Mouse (Mus musculus): Measurements from ENCODE around the gene Bloc1s3. TPM values are rescaled to one million over a fixed set of nuclear protein-coding genes. Genes with fewer than 3 reads are reported as not detected.

Gene Bloc1s3
- polyA plus RNA-seq, 1 experiment from 2014 or later = 4.8 TPM

GRCm38 (mm10) chr7:19469404-19469803 lies 38.8 kb downstream of the Bloc1s3 start:
- no peak overlapping the region for H3K9ac ChIP-seq
- H3K27me3 ChIP-seq = peaks cover 93% of the 10 kb centered on the region
- H3K4me2 ChIP-seq (replicated peaks) = no peak overlapping the region
- 19% methylated on average over 22 of the region's 23 CpGs for WGBS
- H3K4me3 ChIP-seq = no peak overlapping the region
- no peak for ATAC-seq (ENCODE audit: low FRiP score)
- no peak overlapping the region for H3K27ac ChIP-seq
- H3K4me1 ChIP-seq = peaks cover 10% of the 10 kb centered on the region
- H3K9me3 ChIP-seq (replicated peaks) = no peaks in the 10 kb centered on the region
- no peaks in the 10 kb centered on the region for H3K36me3 ChIP-seq

- Histone ChIP-seq H3K4me2 (replicated peaks) (no peak overlapping the region), H3K9me3 (replicated peaks) (no peaks in the 10 kb centered on the region), H3K27me3 (peaks cover 88% of the 10 kb centered on the region), H3K4me3 (no peak overlapping the region), H3K36me3 (no peaks in the 10 kb centered on the region), H3K9ac (no peak overlapping the region), H3K27ac (no peak overlapping the region), H3K4me1 (peaks cover 9% of the 10 kb centered on the region)
- 61% methylated on average over 12 of the region's 12 CpGs for WGBS
- no peak for ATAC-seq (ENCODE audit: low FRiP score)
Measured at GRCm38 (mm10) chr7:19468279-19468678, 39.9 kb downstream of the Bloc1s3 start.

- H3K27me3 ChIP-seq = peaks cover 81% of the 10 kb centered on the region
- no peak for ATAC-seq (ENCODE audit: low FRiP score)
- 32% methylated on average over 6 of the region's 6 CpGs for WGBS
Measured at GRCm38 (mm10) chr7:19467638-19468037, 40.5 kb downstream of the Bloc1s3 start.

GRCm38 (mm10) chr7:19466602-19467145 lies 41.5 kb downstream of the Bloc1s3 start:
- Histone ChIP-seq H3K9ac (no peak overlapping the region), H3K4me3 (no peak overlapping the region), H3K36me3 (no peaks in the 10 kb centered on the region), H3K4me1 (peaks cover 9% of the 10 kb centered on the region), H3K9me3 (replicated peaks) (no peaks in the 10 kb centered on the region), H3K27me3 (peaks cover 72% of the 10 kb centered on the region), H3K27ac (no peak overlapping the region), H3K4me2 (replicated peaks) (no peak overlapping the region)
- 66% methylated on average over 5 of the region's 5 CpGs for WGBS
- no peak for ATAC-seq (ENCODE audit: low FRiP score)

More at GRCm38 (mm10) chr7:19467638-19468037, 40.5 kb downstream of the Bloc1s3 start:
- Histone ChIP-seq H3K4me1 (peaks cover 9% of the 10 kb centered on the region), H3K9me3 (replicated peaks) (no peaks in the 10 kb centered on the region), H3K4me2 (replicated peaks) (no peak overlapping the region), H3K9ac (no peak overlapping the region), H3K36me3 (no peaks in the 10 kb centered on the region), H3K4me3 (no peak overlapping the region), H3K27ac (no peak overlapping the region)

GRCm38 (mm10) chr7:19464367-19465307 lies 43.5 kb downstream of the Bloc1s3 start:
- no peak for ATAC-seq (ENCODE audit: low FRiP score)
- Histone ChIP-seq H3K4me1 (peaks cover 6% of the 10 kb centered on the region), H3K4me2 (replicated peaks) (peak overlapping the region; percentile 19; the same call in 1 of the 2 replicates), H3K27ac (no peak overlapping the region), H3K4me3 (no peak overlapping the region), H3K36me3 (no peaks in the 10 kb centered on the region), H3K27me3 (peaks cover 55% of the 10 kb centered on the region), H3K9ac (0 out of 2 replicates have a peak overlapping the region, but pooled peaks have one; percentile 32), H3K9me3 (replicated peaks) (no peaks in the 10 kb centered on the region)
- 10% methylated on average over 22 of the region's 22 CpGs for WGBS

- Histone ChIP-seq H3K4me1 (peaks cover 10% of the 10 kb centered on the region), H3K9me3 (replicated peaks) (no peaks in the 10 kb centered on the region), H3K4me3 (no peak within 1 kb of the TSS), H3K27ac (no peak within 1 kb of the TSS), H3K9ac (0 out of 2 replicates have a peak within 1 kb of the TSS, but pooled peaks have one; percentile 18), H3K27me3 (peaks cover 40% of the 10 kb centered on the region), H3K4me2 (replicated peaks) (no peak within 1 kb of the TSS), H3K36me3 (no peaks in the 10 kb centered on the region)
- 24% methylated on average over 6 of the region's 6 CpGs for WGBS
- no peak for ATAC-seq (ENCODE audit: low FRiP score)
Measured at GRCm38 (mm10) chr7:19462884-19463381, 45.2 kb downstream of the Bloc1s3 start, which contains the start of gene Exoc3l2. Exoc3l2 (plus strand) TSS chr7:19463331.

- H3K9me3 ChIP-seq (replicated peaks) = no peaks in the 10 kb centered on the region
- no peak overlapping the region for H3K4me3 ChIP-seq
- H3K27ac ChIP-seq = no peak overlapping the region
- peaks cover 36% of the 10 kb centered on the region for H3K27me3 ChIP-seq
- no peak overlapping the region for H3K9ac ChIP-seq
- no peak overlapping the region for H3K4me2 ChIP-seq (replicated peaks)
- no peaks in the 10 kb centered on the region for H3K36me3 ChIP-seq
- H3K4me1 ChIP-seq = peaks cover 14% of the 10 kb centered on the region
- WGBS = 57% methylated on average over 4 of the region's 4 CpGs
- ATAC-seq (ENCODE audit: low FRiP score) = no peak
Measured at GRCm38 (mm10) chr7:19462443-19462842, 45.7 kb downstream of the Bloc1s3 start.

- Histone ChIP-seq H3K27ac (no peak overlapping the region), H3K27me3 (peaks cover 27% of the 10 kb centered on the region), H3K9ac (no peak overlapping the region), H3K9me3 (replicated peaks) (no peaks in the 10 kb centered on the region), H3K4me2 (replicated peaks) (no peak overlapping the region), H3K4me3 (no peak overlapping the region), H3K4me1 (peaks cover 23% of the 10 kb centered on the region), H3K36me3 (no peaks in the 10 kb centered on the region)
- 7% methylated on average over 6 of the region's 6 CpGs for WGBS
- ATAC-seq (ENCODE audit: low FRiP score) = no peak
Measured at GRCm38 (mm10) chr7:19461488-19461887, 46.7 kb downstream of the Bloc1s3 start.

GRCm38 (mm10) chr7:19460500-19460899 lies 47.7 kb downstream of the Bloc1s3 start:
- Histone ChIP-seq H3K36me3 (peaks cover 7% of the 10 kb centered on the region), H3K9ac (no peak overlapping the region), H3K4me1 (peaks cover 31% of the 10 kb centered on the region), H3K4me3 (no peak overlapping the region), H3K4me2 (replicated peaks) (no peak overlapping the region), H3K9me3 (replicated peaks) (no peaks in the 10 kb centered on the region), H3K27ac (no peak overlapping the region), H3K27me3 (peaks cover 18% of the 10 kb centered on the region)
- no peak for ATAC-seq (ENCODE audit: low FRiP score)
- WGBS = 53% methylated on average over 1 of the region's 1 CpGs

- WGBS = 22% methylated on average over 6 of the region's 6 CpGs
- H3K36me3 ChIP-seq = peaks cover 7% of the 10 kb centered on the region
- peaks cover 6% of the 10 kb centered on the region for H3K27me3 ChIP-seq
Measured at GRCm38 (mm10) chr7:19459144-19459870, 48.9 kb downstream of the Bloc1s3 start.

GRCm38 (mm10) chr7:19458591-19459111 lies 49.5 kb downstream of the Bloc1s3 start, which contains the start of gene Mark4:
Mark4 (minus strand) TSS chr7:19458821.
- H3K36me3 ChIP-seq = peaks cover 7% of the 10 kb centered on the region
- peak within 1 kb of the TSS; percentile 99 for H3K4me2 ChIP-seq (replicated peaks)
- peaks cover 3% of the 10 kb centered on the region; the same call in 1 of the 2 replicates for H3K27me3 ChIP-seq
- peaks cover 25% of the 10 kb centered on the region for H3K4me1 ChIP-seq
- peak; percentile 85 for ATAC-seq (ENCODE audit: low FRiP score)
- under 1% methylated on average over 29 of the region's 42 CpGs for whole genome bisulfite sequencing
- H3K9me3 ChIP-seq (replicated peaks) = no peaks in the 10 kb centered on the region
- peak within 1 kb of the TSS; percentile 96 for H3K9ac ChIP-seq
- H3K4me3 ChIP-seq = peak within 1 kb of the TSS; percentile 95
- peak within 1 kb of the TSS; percentile 86 for H3K27ac ChIP-seq

More at GRCm38 (mm10) chr7:19459144-19459870, 48.9 kb downstream of the Bloc1s3 start:
- Histone ChIP-seq H3K9me3 (replicated peaks) (no peaks in the 10 kb centered on the region), H3K4me1 (peaks cover 25% of the 10 kb centered on the region), H3K4me2 (replicated peaks) (peak overlapping the region; percentile 99), H3K9ac (peak overlapping the region; percentile 96), H3K27ac (peak overlapping the region; percentile 86), H3K4me3 (peak overlapping the region; percentile 95)
- ATAC-seq (ENCODE audit: low FRiP score) = no peak; the same call in 1 of the 2 replicates
